Mouse (Mus musculus) kidney, adult 2 months (tissue): ENCODE data around the gene Epha8. TPM values are rescaled to one million over a fixed set of nuclear protein-coding genes. Genes with fewer than 3 reads are reported as not detected.

Source experiments
- DNase-seq: peaks from one replicate; pipeline ENCODE4 v3.0.0; 2021
- H3K27ac ChIP-seq: fragments of 200-500 bp; 2 replicates; pipeline ENCODE4 v1.5.1; 2012; ENCODE audit warnings: low read depth, low read length, control low read depth, inconsistent platforms; ENCODE audit not compliant: insufficient read depth
- H3K27me3 ChIP-seq: fragments of 200-500 bp; replicated peaks from 2 replicates; pipeline ENCODE4 v1.6.1; 2012; ENCODE audit warnings: mild to moderate bottlenecking, moderate library complexity, low read length, inconsistent platforms; ENCODE audit not compliant: control insufficient read depth, insufficient read depth
- H3K36me3 ChIP-seq: fragments of 200-500 bp; 2 replicates; pipeline ENCODE4 v1.6.1; 2012; ENCODE audit warnings: mild to moderate bottlenecking, moderate library complexity, low read length, inconsistent platforms; ENCODE audit not compliant: control insufficient read depth, insufficient read depth
- H3K4me1 ChIP-seq: fragments of 200-500 bp; 2 replicates; pipeline ENCODE4 v1.6.1; 2011; ENCODE audit warnings: low read length; ENCODE audit not compliant: control insufficient read depth, insufficient read depth
- H3K4me3 ChIP-seq: fragments of 200-500 bp; 2 replicates; pipeline ENCODE4 v1.5.1; 2011; ENCODE audit warnings: mild to moderate bottlenecking, low read depth, low read length, control low read depth; ENCODE audit not compliant: insufficient read depth
- CTCF ChIP-seq: fragments of 200-500 bp; conservative IDR thresholded peaks from 2 replicates; pipeline ENCODE4 v1.5.1; 2011; ENCODE audit warnings: low read depth, mild to moderate bottlenecking, control low read depth, low read length, moderate library complexity, mixed read lengths; ENCODE audit not compliant: insufficient read depth, insufficient read length
- POLR2A ChIP-seq: fragments of 200-500 bp; IDR thresholded peaks from one replicate; pipeline ENCODE4 v1.6.1; 2011; ENCODE audit warnings: low read depth, low read length, control low read depth
- WGBS: fragments of 180-500 bp; shearing (Covaris S2); methylation state at CpG from one replicate; pipeline ENCODE4 v1.1.7; 2018; 5-methylcytosine and 5-hydroxymethylcytosine counted together
- polyA plus RNA-seq: library from polyadenylated mRNA; depleted of rRNA; stranded (reverse); fragments of >200 nt; gene quantifications from 2 replicates; pipeline ENCODE4 v1.2.3, GENCODE M21; 2012

Gene Epha8
- polyA plus RNA-seq, 1 experiment = 0.06 TPM

- H3K27me3 ChIP-seq = no peaks in the 10 kb centered on the region
- TF ChIP-seq POLR2A (no peak), CTCF (no peak)
- DNase-seq = no peak
- H3K4me1 ChIP-seq = no peaks in the 10 kb centered on the region
- 86% methylated on average over 8 of the region's 8 CpGs for WGBS
- no peaks in the 10 kb centered on the region for H3K36me3 ChIP-seq
- no peak overlapping the region for H3K4me3 ChIP-seq
- H3K27ac ChIP-seq = no peak overlapping the region
These were observed 37.8 kb downstream of the Epha8 start for GRCm38 (mm10) chr4:136918834-136919233.

- TF ChIP-seq CTCF (no peak), POLR2A (no peak)
- DNase-seq = no peak
- 18% methylated on average over 7 of the region's 7 CpGs for WGBS
These were observed 39.5 kb downstream of the Epha8 start for GRCm38 (mm10) chr4:136917165-136917524.

DNA sequence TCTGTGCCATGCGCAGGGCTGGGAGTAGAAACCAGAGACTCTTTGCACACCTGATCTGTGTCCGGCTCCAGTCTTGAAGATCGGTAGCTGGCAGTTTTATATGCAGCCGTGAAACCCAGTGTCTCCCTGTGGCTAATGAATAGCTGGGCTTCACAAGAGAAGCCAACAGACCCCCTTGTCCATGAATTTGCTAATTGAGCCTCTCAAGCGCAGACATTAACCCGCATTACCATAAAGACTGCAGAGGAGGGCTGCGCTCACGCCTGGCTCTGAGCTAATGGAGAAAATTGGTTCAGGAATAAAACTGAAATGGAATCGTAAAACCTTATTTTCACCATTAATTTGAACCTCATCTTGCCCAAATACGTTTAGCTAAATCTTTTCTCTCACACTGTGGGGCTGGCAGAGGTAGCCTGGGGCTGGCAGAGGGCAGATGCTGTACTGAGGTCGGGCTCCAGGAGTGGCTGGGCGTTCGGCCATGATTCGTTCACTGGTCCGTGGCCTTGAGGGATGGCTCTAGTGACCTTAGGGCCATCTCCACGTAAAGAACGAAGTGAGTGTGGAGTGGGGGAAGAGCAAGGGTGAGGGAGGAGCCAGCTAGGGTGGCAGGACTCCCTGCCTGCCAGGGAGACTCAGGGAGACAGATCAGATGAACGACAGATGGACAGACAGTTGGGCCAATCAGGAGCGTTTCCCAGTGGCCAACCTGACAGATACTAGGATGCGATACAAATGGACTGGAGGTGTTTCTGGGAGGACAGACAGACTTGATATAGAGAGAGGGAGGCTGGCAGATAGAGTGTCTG lies 40.1 kb downstream of the Epha8 start:
- H3K4me3 ChIP-seq = no peak overlapping the region
- no peaks in the 10 kb centered on the region for H3K36me3 ChIP-seq
- no peak overlapping the region for H3K27ac ChIP-seq
- H3K4me1 ChIP-seq = no peaks in the 10 kb centered on the region
- 30% methylated on average over 20 of the region's 20 CpGs for WGBS
- no peaks in the 10 kb centered on the region for H3K27me3 ChIP-seq
- TF ChIP-seq CTCF (no peak), POLR2A (no peak)
- DNase-seq = no peak

More at GRCm38 (mm10) chr4:136917165-136917524, 39.5 kb downstream of the Epha8 start:
- H3K4me3 ChIP-seq = no peak overlapping the region
- no peaks in the 10 kb centered on the region for H3K27me3 ChIP-seq
- H3K36me3 ChIP-seq = no peaks in the 10 kb centered on the region
- H3K4me1 ChIP-seq = no peaks in the 10 kb centered on the region
- no peak overlapping the region for H3K27ac ChIP-seq

GRCm38 (mm10) chr4:136912841-136913240 lies 43.8 kb downstream of the Epha8 start:
- no peaks in the 10 kb centered on the region for H3K36me3 ChIP-seq
- TF ChIP-seq CTCF = no peak
- no peak for TF ChIP-seq POLR2A
- no peak overlapping the region for H3K4me3 ChIP-seq
- no peaks in the 10 kb centered on the region for H3K27me3 ChIP-seq
- no peaks in the 10 kb centered on the region for H3K4me1 ChIP-seq
- H3K27ac ChIP-seq = no peak overlapping the region
- no peak for DNase-seq
- 15% methylated on average over 9 of the region's 9 CpGs for WGBS

- no peaks in the 10 kb centered on the region for H3K4me1 ChIP-seq
- WGBS = 41% methylated on average over 9 of the region's 9 CpGs
- H3K4me3 ChIP-seq = no peak overlapping the region
- DNase-seq = no peak
- no peak overlapping the region for H3K27ac ChIP-seq
- H3K27me3 ChIP-seq = no peaks in the 10 kb centered on the region
- TF ChIP-seq POLR2A (no peak), CTCF (no peak)
- no peaks in the 10 kb centered on the region for H3K36me3 ChIP-seq
These were observed 44.8 kb downstream of the Epha8 start for GRCm38 (mm10) chr4:136911804-136912203.

- no peak overlapping the region for H3K4me3 ChIP-seq
- no peaks in the 10 kb centered on the region for H3K36me3 ChIP-seq
- no peaks in the 10 kb centered on the region for H3K4me1 ChIP-seq
- no peak for DNase-seq
- H3K27ac ChIP-seq = no peak overlapping the region
- H3K27me3 ChIP-seq = no peaks in the 10 kb centered on the region
- TF ChIP-seq CTCF (no peak), POLR2A (no peak)
- WGBS = 3% methylated on average over 17 of the region's 17 CpGs
These were observed 45.4 kb downstream of the Epha8 start for GRCm38 (mm10) chr4:136911211-136911646.

DNA sequence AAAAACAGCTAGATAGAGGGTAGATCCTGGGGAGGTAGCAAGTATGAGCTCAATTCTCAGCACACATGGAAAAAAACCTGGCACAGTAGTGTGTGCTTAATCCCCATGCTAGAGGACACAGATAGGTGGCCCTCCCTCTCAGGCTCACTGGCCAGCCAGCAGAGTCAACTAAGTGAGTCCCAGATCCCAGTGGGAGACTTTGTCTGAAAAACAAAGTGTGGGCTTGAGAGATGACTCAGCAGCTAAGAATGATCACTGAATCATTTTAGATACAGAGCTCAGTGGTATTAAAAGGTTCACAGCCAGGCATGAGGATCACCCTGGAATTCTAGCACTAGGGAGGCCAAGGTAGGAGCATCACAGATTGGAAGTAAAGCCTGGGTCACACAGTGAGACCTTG lies 48.8 kb downstream of the Epha8 start:
- no peaks in the 10 kb centered on the region for H3K27me3 ChIP-seq
- no peaks in the 10 kb centered on the region for H3K4me1 ChIP-seq
- no peak for TF ChIP-seq CTCF
- H3K36me3 ChIP-seq = no peaks in the 10 kb centered on the region
- H3K4me3 ChIP-seq = no peak overlapping the region
- DNase-seq = no peak
- no peak overlapping the region for H3K27ac ChIP-seq
